In genomic region chr5:29475041-29475440, GRCm38 (mm10) we compare ENCODE assay signal across 24 mouse cellular contexts. TPM values are rescaled to one million over a fixed set of nuclear protein-coding genes. Genes with fewer than 3 reads are reported as not detected.
DNase-seq lines count a peak whose midpoint lies in the region; ATAC-seq and TF ChIP-seq lines count a peak whose summit lies in the region.
"Had no signal": no experiment of that assay in that cellular context is flagged by ENCODE, and none has a peak within 500 bp of the region (broad histone marks: within the 10 kb centered on the region; RNA-seq: fewer than 3 reads in every experiment).

No protein-coding gene starts in this region.

- no peak for TF ChIP-seq CTCF in intestine, postnatal 0 days (IDR thresholded peaks at IDR 0.05; ENCODE audit: low read depth)
- TF ChIP-seq CTCF in stomach, postnatal 0 days (IDR thresholded peaks at IDR 0.05; ENCODE audit: low read depth): no peak

- H3K4me2 ChIP-seq in intestine, embryonic 15.5 days (replicated peaks): peak overlapping the region; percentile 12
- H3K4me2 ChIP-seq in intestine, postnatal 0 days (replicated peaks; ENCODE audit: low read depth): no peak overlapping the region
- no peak overlapping the region for H3K4me2 ChIP-seq in neural tube, embryonic 13.5 days
- no peak overlapping the region for H3K4me2 ChIP-seq in neural tube, embryonic 15.5 days
- H3K4me2 ChIP-seq in myocyte (ENCODE audit: low read depth): peak overlapping the region; percentile 27
- H3K4me2 ChIP-seq in stomach, postnatal 0 days (replicated peaks; ENCODE audit: low read depth): peak overlapping the region; percentile 36
- H3K4me2 ChIP-seq: embryonic facial prominence, embryonic 13.5 days; forebrain, embryonic 12.5 days; heart, embryonic 11.5 days; heart, embryonic 15.5 days; hindbrain, embryonic 14.5 days had no signal

- H3K79me2 ChIP-seq in myocyte (ENCODE audit: control insufficient read depth, insufficient read depth): no peaks in the 10 kb centered on the region

- no peaks in the 10 kb centered on the region for H3K9me3 ChIP-seq in intestine, embryonic 15.5 days
- H3K9me3 ChIP-seq in intestine, postnatal 0 days (ENCODE audit: control insufficient read depth): no peaks in the 10 kb centered on the region
- H3K9me3 ChIP-seq in neural tube, embryonic 13.5 days: no peaks in the 10 kb centered on the region
- H3K9me3 ChIP-seq in neural tube, embryonic 15.5 days (replicated peaks): no peaks in the 10 kb centered on the region
- H3K9me3 ChIP-seq in stomach, postnatal 0 days (ENCODE audit: control insufficient read depth, low read length): no peaks in the 10 kb centered on the region
- H3K9me3 ChIP-seq: embryonic facial prominence, embryonic 13.5 days; forebrain, embryonic 12.5 days; G1E; heart, embryonic 15.5 days had no signal

- no peak overlapping the region for H3ac ChIP-seq in myocyte (ENCODE audit: control insufficient read depth, insufficient read length)

- ATAC-seq in intestine, embryonic 15.5 days: no peak
- ATAC-seq in intestine, postnatal 0 days: no peak
- no peak for ATAC-seq in neural tube, embryonic 13.5 days (ENCODE audit: low read depth)
- no peak for ATAC-seq in neural tube, embryonic 15.5 days (ENCODE audit: low FRiP score)
- no peak for ATAC-seq in stomach, postnatal 0 days (ENCODE audit: low FRiP score, low TSS enrichment)
- no peak for ATAC-seq in CD4-positive, CD25-positive, alpha-beta regulatory T cell, adult 4 months
- ATAC-seq: forebrain, postnatal 0 days had no signal

- no peak overlapping the region for H3K9ac ChIP-seq in intestine, embryonic 15.5 days
- no peak overlapping the region for H3K9ac ChIP-seq in intestine, postnatal 0 days (ENCODE audit: low read depth, low read length)
- no peak overlapping the region for H3K9ac ChIP-seq in neural tube, embryonic 13.5 days
- no peak overlapping the region for H3K9ac ChIP-seq in neural tube, embryonic 15.5 days (replicated peaks)
- H3K9ac ChIP-seq in stomach, postnatal 0 days (ENCODE audit: low read length): no peak overlapping the region
- H3K9ac ChIP-seq: embryonic facial prominence, embryonic 13.5 days; forebrain, embryonic 12.5 days; forebrain, postnatal 0 days; heart, embryonic 15.5 days; hindbrain, embryonic 14.5 days had no signal

- H3K4me3 ChIP-seq in intestine, embryonic 15.5 days (replicated peaks): no peak overlapping the region
- H3K4me3 ChIP-seq in intestine, postnatal 0 days (ENCODE audit: low read depth, low read length): no peak overlapping the region
- 0 out of 2 replicates have a peak overlapping the region, but pooled peaks have one; percentile 0 for H3K4me3 ChIP-seq in neural tube, embryonic 13.5 days
- H3K4me3 ChIP-seq in neural tube, embryonic 15.5 days (replicated peaks): no peak overlapping the region
- H3K4me3 ChIP-seq in myocyte: no peak overlapping the region
- H3K4me3 ChIP-seq in stomach, postnatal 0 days (ENCODE audit: low read depth, low read length): 0 out of 2 replicates have a peak overlapping the region, but pooled peaks have one; percentile 2
- H3K4me3 ChIP-seq: embryonic facial prominence, embryonic 13.5 days; forebrain, embryonic 12.5 days; heart, adult 2 months; heart, embryonic 15.5 days had no signal

- H3K4me1 ChIP-seq in intestine, embryonic 15.5 days (replicated peaks): peaks cover 16% of the 10 kb centered on the region; the same call in 1 of the 2 replicates
- no peaks in the 10 kb centered on the region for H3K4me1 ChIP-seq in intestine, postnatal 0 days (replicated peaks; ENCODE audit: control insufficient read depth, insufficient read depth, low read length)
- H3K4me1 ChIP-seq in neural tube, embryonic 13.5 days (replicated peaks): peaks cover 16% of the 10 kb centered on the region
- peaks cover 17% of the 10 kb centered on the region for H3K4me1 ChIP-seq in neural tube, embryonic 15.5 days
- no peaks in the 10 kb centered on the region for H3K4me1 ChIP-seq in stomach, postnatal 0 days (replicated peaks; ENCODE audit: control insufficient read depth, insufficient read depth)

- TF ChIP-seq POLR2A in myocyte (IDR thresholded peaks at IDR 0.05; ENCODE audit: insufficient read length, low read depth): no peak

- WGBS in intestine, embryonic 15.5 days: 22% methylated on average over 10 of the region's 10 CpGs
- whole genome bisulfite sequencing in intestine, postnatal 0 days: 36% methylated on average over 10 of the region's 10 CpGs
- WGBS in neural tube, embryonic 13.5 days: under 1% methylated on average over 10 of the region's 10 CpGs
- 3% methylated on average over 10 of the region's 10 CpGs for WGBS in neural tube, embryonic 15.5 days
- 19% methylated on average over 10 of the region's 10 CpGs for WGBS in stomach, postnatal 0 days

- no peaks in the 10 kb centered on the region for H3K36me3 ChIP-seq in intestine, embryonic 15.5 days
- no peaks in the 10 kb centered on the region for H3K36me3 ChIP-seq in intestine, postnatal 0 days (ENCODE audit: control insufficient read depth, insufficient read depth)
- no peaks in the 10 kb centered on the region for H3K36me3 ChIP-seq in neural tube, embryonic 13.5 days
- H3K36me3 ChIP-seq in neural tube, embryonic 15.5 days: no peaks in the 10 kb centered on the region
- H3K36me3 ChIP-seq in myocyte (ENCODE audit: control insufficient read depth, insufficient read depth): no peaks in the 10 kb centered on the region
- H3K36me3 ChIP-seq in stomach, postnatal 0 days (ENCODE audit: control insufficient read depth, insufficient read depth, low read length): no peaks in the 10 kb centered on the region
- H3K36me3 ChIP-seq: embryonic facial prominence, embryonic 13.5 days; forebrain, embryonic 12.5 days; G1E; heart, embryonic 15.5 days had no signal

- no peak for TF ChIP-seq EP300 in stomach, postnatal 0 days (optimal IDR thresholded peaks at IDR 0.05)

- no peak overlapping the region for H3K27ac ChIP-seq in intestine, embryonic 15.5 days
- no peak overlapping the region for H3K27ac ChIP-seq in intestine, postnatal 0 days (ENCODE audit: low read depth, low read length)
- H3K27ac ChIP-seq in neural tube, embryonic 13.5 days (replicated peaks): no peak overlapping the region
- no peak overlapping the region for H3K27ac ChIP-seq in neural tube, embryonic 15.5 days (replicated peaks)
- H3K27ac ChIP-seq in stomach, postnatal 0 days (replicated peaks): no peak overlapping the region
- H3K27ac ChIP-seq: embryonic facial prominence, embryonic 13.5 days; forebrain, embryonic 12.5 days; heart, adult 2 months; heart, embryonic 15.5 days; hindbrain, embryonic 14.5 days had no signal

- no peak for DNase-seq in stomach, postnatal 0 days (ENCODE audit: low spot score)
- DNase-seq in cerebellum, adult 11 months: no peak
- DNase-seq: adrenal gland, postnatal 10 days; cerebellum, adult 11-12 months; cerebellum, adult 9-10 months; cerebellum, postnatal 25 days; gastrocnemius, postnatal 14 days; heart, adult 2 months; heart, postnatal 14 days had no signal

- peaks cover 79% of the 10 kb centered on the region for H3K27me3 ChIP-seq in intestine, embryonic 15.5 days (replicated peaks)
- H3K27me3 ChIP-seq in intestine, postnatal 0 days (replicated peaks; ENCODE audit: control insufficient read depth, insufficient read depth, low read length): peaks cover 80% of the 10 kb centered on the region
- peaks cover 100% of the 10 kb centered on the region for H3K27me3 ChIP-seq in neural tube, embryonic 13.5 days
- H3K27me3 ChIP-seq in neural tube, embryonic 15.5 days (replicated peaks): peaks cover 97% of the 10 kb centered on the region
- H3K27me3 ChIP-seq in myocyte (ENCODE audit: control insufficient read depth, insufficient read depth, insufficient read length): peaks cover 81% of the 10 kb centered on the region
- peaks cover 11% of the 10 kb centered on the region; the same call in 1 of the 2 replicates for H3K27me3 ChIP-seq in stomach, postnatal 0 days (ENCODE audit: control insufficient read depth, insufficient read depth, low read length)

TF ChIP-seq in myocyte, 11 proteins besides CTCF, POLR2A, EP300 and RAD21:
- no peak for TF ChIP-seq E2F4 (IDR thresholded peaks at IDR 0.05; ENCODE audit: insufficient read depth)
- no peak for TF ChIP-seq MAX (IDR thresholded peaks at IDR 0.05; ENCODE audit: low read depth)
- TF ChIP-seq SRF (IDR thresholded peaks at IDR 0.05; ENCODE audit: control insufficient read depth, insufficient read length, low read depth): no peak
- no peak for TF ChIP-seq REST (IDR thresholded peaks at IDR 0.05; ENCODE audit: insufficient read depth, insufficient read length)
- no peak for TF ChIP-seq USF1 (IDR thresholded peaks at IDR 0.05; ENCODE audit: low read depth)
- TF ChIP-seq TCF3 (IDR thresholded peaks at IDR 0.05; ENCODE audit: insufficient read length, low read depth): no peak
- no peak for TF ChIP-seq CEBPB (IDR thresholded peaks at IDR 0.05; ENCODE audit: insufficient read depth, poor library complexity, severe bottlenecking)
- no peak for TF ChIP-seq MYOD1 (IDR thresholded peaks at IDR 0.05; ENCODE audit: control insufficient read depth in 1 of 3, insufficient read length in 2 of 3, low read depth in 2 of 3)
- TF ChIP-seq POLR2AphosphoS2 (IDR thresholded peaks at IDR 0.05; ENCODE audit: insufficient read length, low read depth): no peak
- TF ChIP-seq TCF12 (IDR thresholded peaks at IDR 0.05; ENCODE audit: insufficient read depth, poor library complexity, severe bottlenecking): no peak

RNA-seq across cellular contexts. Expression of gene Mnx1, which starts 3.2 kb away (rescaled TPM):
- polyA plus RNA-seq in intestine, embryonic 15.5 days (2015; fragmentation: Nextera tagmentation; extraction: Ambion mirVana): 1.4 and 1.5 TPM in 2 replicates
- polyA plus RNA-seq in intestine, postnatal 0 days (2015; fragmentation: Nextera tagmentation; extraction: Ambion mirVana): 0.65 and 0.78 TPM in 2 replicates
- 3.0 and 3.6 TPM in 2 replicates for polyA plus RNA-seq in neural tube, embryonic 13.5 days (2015; fragmentation: Nextera tagmentation; extraction: Ambion mirVana)
- polyA plus RNA-seq in neural tube, embryonic 15.5 days (2015; fragmentation: Nextera tagmentation; extraction: Ambion mirVana): 0.95 and 1.3 TPM in 2 replicates
- not detected for polyA plus RNA-seq in myocyte (2012; fragmentation: generic; extraction: Trizol)
- 0.64 and 0.67 TPM in 2 replicates for polyA plus RNA-seq in stomach, postnatal 0 days (2015; fragmentation: Nextera tagmentation; extraction: Ambion mirVana)
- polyA plus RNA-seq in CD4-positive, CD25-positive, alpha-beta regulatory T cell, adult 4 months (2017; shearing (Covaris generic)): not detected
- polyA plus RNA-seq: cortical plate, adult 2 months; embryonic facial prominence, embryonic 13.5 days; forebrain, postnatal 0 days; G1E; gonadal fat pad, adult 2 months; heart, adult 2 months; heart, embryonic 11.5 days; heart, embryonic 15.5 days had no signal

RNA-seq across cellular contexts. Expression of gene Nom1, which starts 40.6 kb away (rescaled TPM):
- 28.0 and 31.0 TPM in 2 replicates for polyA plus RNA-seq in intestine, embryonic 15.5 days (2015; fragmentation: Nextera tagmentation; extraction: Ambion mirVana)
- polyA plus RNA-seq in intestine, postnatal 0 days (2015; fragmentation: Nextera tagmentation; extraction: Ambion mirVana): 14.5 and 16.0 TPM in 2 replicates
- 16.8 and 22.2 TPM in 2 replicates for polyA plus RNA-seq in neural tube, embryonic 13.5 days (2015; fragmentation: Nextera tagmentation; extraction: Ambion mirVana)
- polyA plus RNA-seq in neural tube, embryonic 15.5 days (2015; fragmentation: Nextera tagmentation; extraction: Ambion mirVana): 16.2 and 23.1 TPM in 2 replicates
- polyA plus RNA-seq in myocyte (2012; fragmentation: generic; extraction: Trizol): 9.9 TPM
- polyA plus RNA-seq in stomach, postnatal 0 days (2015; fragmentation: Nextera tagmentation; extraction: Ambion mirVana): 16.4 and 16.5 TPM in 2 replicates
- polyA plus RNA-seq in CD4-positive, CD25-positive, alpha-beta regulatory T cell, adult 4 months (2017; shearing (Covaris generic)): 10 to 100 TPM; 10.8 to 17.2 TPM

Comparison
In these comparisons a context has a peak if more than half of its experiments do, and no peak if none do; other contexts are left out.
1. H3K4me2 ChIP-seq: peak in intestine, embryonic 15.5 days (single experiment), myocyte (single experiment) and stomach, postnatal 0 days (single experiment); none in intestine, postnatal 0 days (single experiment), neural tube, embryonic 13.5 days (single experiment) and neural tube, embryonic 15.5 days (single experiment).
2. H3K4me3 ChIP-seq: peak in neural tube, embryonic 13.5 days (single experiment) and stomach, postnatal 0 days (single experiment); none in intestine, embryonic 15.5 days (single experiment), intestine, postnatal 0 days (single experiment), neural tube, embryonic 15.5 days (single experiment) and myocyte (single experiment).